In genomic region chr11:106623629-106624028, GRCm38 (mm10) we compare ENCODE assay signal across 20 mouse cellular contexts. TPM values are rescaled to one million over a fixed set of nuclear protein-coding genes. Genes with fewer than 3 reads are reported as not detected.
A peak's percentile ranks its signal among the peaks of the same experiment; 100 is the strongest.
DNase-seq lines count a peak whose midpoint lies in the region; ATAC-seq and TF ChIP-seq lines count a peak whose summit lies in the region.
"Had no signal": no experiment of that assay in that cellular context is flagged by ENCODE, and none has a peak within 500 bp of the region (broad histone marks: within the 10 kb centered on the region; RNA-seq: fewer than 3 reads in every experiment).

No protein-coding gene starts in this region.

- peak; percentile 77 for DNase-seq in liver, adult 2 months (ENCODE audit: extremely low read depth, low read depth, low spot score)
- peak; percentile 89 for DNase-seq in adipocyte (ENCODE audit: low spot score)
- DNase-seq in midbrain, embryonic 10.5 days (ENCODE audit: low spot score), result no peak
- DNase-seq: adrenal gland, adult 2 months; cerebellum, adult 9-10 months; kidney, adult 9 months; kidney, postnatal 4 days; right cerebral cortex, postnatal 25 days; thymus, postnatal 14 days had no signal

- no peak for TF ChIP-seq CTCF in liver, adult 2 months (IDR thresholded peaks at IDR 0.05; ENCODE audit: low read depth, low read length)

- H3K27ac ChIP-seq in liver, adult 2 months (replicated peaks; ENCODE audit: insufficient read depth, low read depth, low read length), result no peak overlapping the region
- H3K27ac ChIP-seq in liver, embryonic 12.5 days, result no peak overlapping the region
- H3K27ac ChIP-seq in midbrain, embryonic 10.5 days (replicated peaks), result no peak overlapping the region
- H3K27ac ChIP-seq in forebrain, embryonic 15.5 days (replicated peaks), result no peak overlapping the region
- H3K27ac ChIP-seq: forebrain, embryonic 10.5 days; heart, embryonic 13.5 days; hindbrain, embryonic 10.5 days; liver, embryonic 14.5 days; neural tube, embryonic 13.5 days; stomach, postnatal 0 days had no signal

- H3K9me3 ChIP-seq in liver, embryonic 12.5 days (replicated peaks), result no peaks in the 10 kb centered on the region
- no peaks in the 10 kb centered on the region for H3K9me3 ChIP-seq in midbrain, embryonic 10.5 days (replicated peaks)
- no peaks in the 10 kb centered on the region for H3K9me3 ChIP-seq in forebrain, embryonic 15.5 days
- H3K9me3 ChIP-seq: forebrain, embryonic 10.5 days; G1E; heart, embryonic 13.5 days; hindbrain, embryonic 10.5 days; neural tube, embryonic 13.5 days had no signal

- ATAC-seq in liver, embryonic 12.5 days, result no peak
- ATAC-seq in common myeloid progenitor, adult 5-6 weeks (replicated peaks; ENCODE audit: low read depth, poor library complexity, severe bottlenecking), result peak; percentile 40
- ATAC-seq in megakaryocyte, adult 5-6 weeks (ENCODE audit: poor library complexity, severe bottlenecking), result peak; percentile 84
- ATAC-seq in forebrain, embryonic 15.5 days (replicated peaks), result no peak

- no peak overlapping the region for H3K9ac ChIP-seq in liver, adult 2 months (ENCODE audit: low read depth, low read length)
- no peak overlapping the region for H3K9ac ChIP-seq in liver, embryonic 12.5 days
- H3K9ac ChIP-seq in forebrain, embryonic 15.5 days (replicated peaks), result no peak overlapping the region
- H3K9ac ChIP-seq: heart, embryonic 13.5 days; liver, embryonic 14.5 days; neural tube, embryonic 13.5 days had no signal

- H3K4me3 ChIP-seq in liver, adult 2 months (ENCODE audit: insufficient read depth, low read depth, low read length), result no peak overlapping the region
- no peak overlapping the region for H3K4me3 ChIP-seq in liver, embryonic 12.5 days
- H3K4me3 ChIP-seq in midbrain, embryonic 10.5 days, result no peak overlapping the region
- no peak overlapping the region for H3K4me3 ChIP-seq in forebrain, embryonic 15.5 days
- H3K4me3 ChIP-seq: forebrain, embryonic 10.5 days; heart, embryonic 13.5 days; hindbrain, embryonic 10.5 days; neural tube, embryonic 13.5 days had no signal

- no peaks in the 10 kb centered on the region for H3K27me3 ChIP-seq in liver, adult 2 months (ENCODE audit: control insufficient read depth, insufficient read depth, low read length)
- H3K27me3 ChIP-seq in liver, embryonic 12.5 days (replicated peaks), result 0 out of 2 replicates have a peak, but pooled peaks cover 3% of the 10 kb centered on the region
- no peaks in the 10 kb centered on the region for H3K27me3 ChIP-seq in midbrain, embryonic 10.5 days (ENCODE audit: low read depth, poor library complexity, severe bottlenecking)
- no peaks in the 10 kb centered on the region for H3K27me3 ChIP-seq in forebrain, embryonic 15.5 days
- H3K27me3 ChIP-seq: heart, embryonic 13.5 days; neural tube, embryonic 13.5 days had no signal

- H3K79me2 ChIP-seq in liver, adult 2 months (ENCODE audit: control insufficient read depth, insufficient read depth, low read length), result no peaks in the 10 kb centered on the region

- no peak overlapping the region for H3K4me2 ChIP-seq in liver, embryonic 12.5 days
- no peak overlapping the region for H3K4me2 ChIP-seq in forebrain, embryonic 15.5 days (replicated peaks)
- H3K4me2 ChIP-seq: heart, embryonic 13.5 days; neural tube, embryonic 13.5 days had no signal

- TF ChIP-seq POLR2A in liver, adult 2 months (IDR thresholded peaks at IDR 0.05; ENCODE audit: extremely low read depth, insufficient read depth, low read length), result no peak

- no peaks in the 10 kb centered on the region for H3K36me3 ChIP-seq in liver, adult 2 months (ENCODE audit: control insufficient read depth, insufficient read depth, low read length)
- H3K36me3 ChIP-seq in liver, embryonic 12.5 days, result no peaks in the 10 kb centered on the region
- H3K36me3 ChIP-seq in midbrain, embryonic 10.5 days, result no peaks in the 10 kb centered on the region
- no peaks in the 10 kb centered on the region for H3K36me3 ChIP-seq in forebrain, embryonic 15.5 days
- H3K36me3 ChIP-seq: forebrain, embryonic 10.5 days; G1E; heart, embryonic 13.5 days; hindbrain, embryonic 10.5 days; neural tube, embryonic 13.5 days had no signal

- WGBS in liver, adult 2 months, result 29% methylated on average over 2 of the region's 2 CpGs
- WGBS in liver, embryonic 12.5 days (ENCODE audit: insufficient replicate concordance), result 52% methylated on average over 2 of the region's 2 CpGs
- 78% methylated on average over 2 of the region's 2 CpGs for WGBS in midbrain, embryonic 10.5 days
- WGBS in forebrain, embryonic 15.5 days, result 72% methylated on average over 2 of the region's 2 CpGs

- H3K4me1 ChIP-seq in liver, adult 2 months (ENCODE audit: control insufficient read depth, insufficient read depth, low read length), result peaks cover 5% of the 10 kb centered on the region; the same call in 1 of the 2 replicates
- peaks cover 14% of the 10 kb centered on the region for H3K4me1 ChIP-seq in liver, embryonic 12.5 days
- peaks cover 10% of the 10 kb centered on the region for H3K4me1 ChIP-seq in midbrain, embryonic 10.5 days
- H3K4me1 ChIP-seq in forebrain, embryonic 15.5 days, result no peaks in the 10 kb centered on the region
- H3K4me1 ChIP-seq: neural tube, embryonic 13.5 days had no signal

RNA-seq across cellular contexts. Expression of gene Tex2, which starts 10.4 kb away (rescaled TPM):
- total RNA-seq in liver, adult 2 months (2014; rRNA removed), result 60.4 and 63.4 TPM in 2 replicates
- polyA plus RNA-seq in liver, adult 2 months (2012; rRNA removed), result 45.3 and 49.7 TPM in 2 replicates
- polyA plus RNA-seq in liver, embryonic 12.5 days (2016; fragmentation: Nextera tagmentation; extraction: Ambion mirVana), result 11.3 and 11.7 TPM in 2 replicates
- 44.1 and 54.8 TPM in 2 replicates for total RNA-seq in common myeloid progenitor, adult 5-6 weeks (2017)
- total RNA-seq in megakaryocyte, adult 5-6 weeks (2015), result 27.4 and 30.3 TPM in 2 replicates
- total RNA-seq in megakaryocyte, adult 5-6 weeks (2017), result 39.8 and 43.5 TPM in 2 replicates
- 5.6 and 7.5 TPM in 2 replicates for polyA plus RNA-seq in midbrain, embryonic 10.5 days (2016; fragmentation: Nextera tagmentation; extraction: Ambion mirVana)
- 14.0 and 15.2 TPM in 2 replicates for polyA plus RNA-seq in forebrain, embryonic 15.5 days (2015; fragmentation: Nextera tagmentation; extraction: Ambion mirVana)

Comparison
In these comparisons a context has a peak if more than half of its experiments do, and no peak if none do; other contexts are left out.
1. ATAC-seq: peak in common myeloid progenitor, adult 5-6 weeks (single experiment) and megakaryocyte, adult 5-6 weeks (single experiment); none in liver, embryonic 12.5 days (single experiment) and forebrain, embryonic 15.5 days (single experiment).